Mouse (Mus musculus) embryonic facial prominence, embryonic 11.5 days (tissue): Measurements from ENCODE around the gene Nucb2. TPM values are rescaled to one million over a fixed set of nuclear protein-coding genes. Genes with fewer than 3 reads are reported as not detected.

ENCODE experiments used
- ATAC-seq: fragments of 200-750 bp; cut with Nextera tagmentation; replicated peaks from 2 replicates; pipeline ENCODE4 v1.8.0; 2017; ENCODE audit warnings: low read depth; ENCODE audit not compliant: insufficient number of reproducible peaks, low FRiP score, low TSS enrichment
- DNase-seq: peaks from one replicate; pipeline ENCODE4 v3.0.0-alpha.2; 2015; ENCODE audit warnings: low spot score
- H3K27ac ChIP-seq: fragments of 300-500 bp; sonication (generic); replicated peaks from 2 replicates; pipeline ENCODE4 v1.5.1; 2014; ENCODE audit warnings: mild to moderate bottlenecking, low read depth, low read length, control low read depth
- H3K27me3 ChIP-seq: fragments of 300-500 bp; sonication (generic); 2 replicates; pipeline ENCODE4 v1.6.1; 2014; ENCODE audit warnings: mild to moderate bottlenecking, low read length, moderate library complexity, mixed read lengths; ENCODE audit not compliant: control insufficient read depth, insufficient read depth
- H3K36me3 ChIP-seq: fragments of 300-500 bp; sonication (generic); replicated peaks from 2 replicates; pipeline ENCODE4 v1.6.1; 2014; ENCODE audit warnings: low read depth, mild to moderate bottlenecking, low read length, moderate library complexity, mixed read lengths; ENCODE audit not compliant: control insufficient read depth, insufficient read depth
- H3K4me1 ChIP-seq: fragments of 300-500 bp; sonication (generic); 2 replicates; pipeline ENCODE4 v1.6.1; 2014; ENCODE audit warnings: low read length, mixed read lengths; ENCODE audit not compliant: control insufficient read depth, insufficient read depth
- H3K4me2 ChIP-seq: fragments of 300-500 bp; sonication (generic); 2 replicates; pipeline ENCODE4 v1.6.1; 2014; ENCODE audit warnings: low read depth, mild to moderate bottlenecking, control low read depth, low read length, moderate library complexity
- H3K4me3 ChIP-seq: fragments of 300-500 bp; sonication (generic); 2 replicates; pipeline ENCODE4 v1.5.1; 2014; ENCODE audit warnings: low read depth, low read length, control low read depth
- H3K9ac ChIP-seq: fragments of 300-500 bp; sonication (generic); replicated peaks from 2 replicates; pipeline ENCODE4 v1.6.1; 2014; ENCODE audit warnings: mild to moderate bottlenecking, control low read depth, low read length
- H3K9me3 ChIP-seq: fragments of 300-500 bp; sonication (generic); replicated peaks from 2 replicates; pipeline ENCODE4 v1.6.1; 2016; ENCODE audit warnings: mild to moderate bottlenecking, low read length, inconsistent platforms, mixed read lengths; ENCODE audit not compliant: control insufficient read depth
- WGBS: fragments of 180-500 bp; shearing (Covaris S2); extraction: QIAGEN DNeasy Blood & Tissue Kit; methylation state at CpG from one replicate; pipeline ENCODE4 v1.1.7; 2014; 5-methylcytosine and 5-hydroxymethylcytosine counted together
- polyA plus RNA-seq: library from polyadenylated mRNA; unstranded; fragments of >200 nt; fragmentation: Nextera tagmentation; extraction: Ambion mirVana; gene quantifications from 2 replicates; pipeline ENCODE4 v1.2.1, GENCODE M21; 2014

Gene Nucb2
- polyA plus RNA-seq, 1 experiment from 2014 or later, result 18.4 TPM

DNA sequence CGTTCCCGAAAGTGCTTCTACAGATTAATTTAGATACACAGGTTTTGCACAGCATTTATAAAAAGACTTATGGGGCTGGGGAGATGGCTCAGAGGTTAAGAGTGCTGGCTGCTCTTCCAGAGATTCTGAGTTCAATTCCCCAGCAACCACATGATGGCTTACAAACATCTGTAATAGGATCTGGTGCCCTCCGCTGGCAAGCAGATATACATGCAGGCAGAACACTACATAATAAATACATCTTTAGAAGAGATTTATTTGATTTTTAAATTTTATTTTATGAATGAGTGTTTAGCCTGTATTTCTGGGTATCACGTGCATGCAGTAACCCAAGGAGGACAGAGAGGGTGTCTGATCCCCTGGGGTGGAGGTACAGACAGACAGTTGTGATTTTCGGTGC is 9.9 kb downstream of the Nucb2 start:
- Histone ChIP-seq H3K4me3 (no peak overlapping the region), H3K9ac (no peak overlapping the region), H3K4me2 (no peak overlapping the region), H3K27ac (no peak overlapping the region), H3K9me3 (no peaks in the 10 kb centered on the region), H3K27me3 (no peaks in the 10 kb centered on the region), H3K36me3 (no peaks in the 10 kb centered on the region), H3K4me1 (no peaks in the 10 kb centered on the region)
- 82% methylated on average over 5 of the region's 5 CpGs for WGBS
- DNase-seq (peak; percentile 29), ATAC-seq (no peak)

GRCm38 (mm10) chr7:116514546-116514945 is 10.4 kb downstream of the Nucb2 start:
- Histone ChIP-seq H3K4me3 (no peak overlapping the region), H3K36me3 (no peaks in the 10 kb centered on the region), H3K4me2 (no peak overlapping the region), H3K27me3 (no peaks in the 10 kb centered on the region), H3K27ac (no peak overlapping the region), H3K9ac (no peak overlapping the region), H3K4me1 (no peaks in the 10 kb centered on the region), H3K9me3 (no peaks in the 10 kb centered on the region)
- peak; percentile 43 for DNase-seq
- WGBS, result 79% methylated on average over 9 of the region's 9 CpGs
- ATAC-seq, result no peak

DNA sequence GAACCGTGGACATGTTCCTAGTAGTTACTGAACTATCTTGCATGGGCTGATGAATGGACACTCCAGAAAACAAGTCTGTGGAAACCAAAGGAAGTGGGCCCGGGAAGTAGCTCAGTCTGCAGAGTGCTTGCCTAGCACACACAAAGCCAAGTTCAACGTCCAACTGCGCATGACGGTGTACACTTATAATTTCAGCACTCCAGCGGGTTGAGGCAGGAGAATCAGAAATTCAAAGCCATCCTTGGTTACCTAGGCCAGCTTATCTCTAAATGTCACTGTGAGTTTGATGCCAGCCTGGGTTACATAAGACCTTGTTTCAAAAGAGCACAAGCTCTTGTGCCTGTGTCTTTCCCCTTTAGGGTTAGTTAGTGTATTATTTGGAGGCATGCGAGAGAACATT is 10.9 kb downstream of the Nucb2 start:
- Histone ChIP-seq H3K36me3 (no peaks in the 10 kb centered on the region), H3K4me1 (no peaks in the 10 kb centered on the region), H3K9me3 (no peaks in the 10 kb centered on the region), H3K4me3 (no peak overlapping the region), H3K9ac (no peak overlapping the region), H3K4me2 (no peak overlapping the region), H3K27me3 (no peaks in the 10 kb centered on the region), H3K27ac (no peak overlapping the region)
- DNase-seq (no peak), ATAC-seq (no peak)
- WGBS, result 88% methylated on average over 7 of the region's 7 CpGs

GRCm38 (mm10) chr7:116515514-116516135 is 11.5 kb downstream of the Nucb2 start:
- H3K4me3 ChIP-seq, result no peak overlapping the region
- no peak overlapping the region for H3K4me2 ChIP-seq
- H3K27me3 ChIP-seq, result no peaks in the 10 kb centered on the region
- no peak overlapping the region for H3K27ac ChIP-seq
- no peaks in the 10 kb centered on the region for H3K9me3 ChIP-seq
- DNase-seq, result no peak
- H3K36me3 ChIP-seq, result no peaks in the 10 kb centered on the region
- no peaks in the 10 kb centered on the region for H3K4me1 ChIP-seq
- 72% methylated on average over 13 of the region's 13 CpGs for WGBS
- H3K9ac ChIP-seq, result no peak overlapping the region
- ATAC-seq, result no peak

- Histone ChIP-seq H3K4me2 (no peak overlapping the region), H3K9me3 (no peaks in the 10 kb centered on the region), H3K4me3 (no peak overlapping the region), H3K27me3 (no peaks in the 10 kb centered on the region), H3K27ac (no peak overlapping the region), H3K9ac (no peak overlapping the region), H3K4me1 (no peaks in the 10 kb centered on the region), H3K36me3 (no peaks in the 10 kb centered on the region)
- no peak for ATAC-seq
- 64% methylated on average over 5 of the region's 5 CpGs for WGBS
- no peak for DNase-seq
Observed at GRCm38 (mm10) chr7:116517240-116517639, 13.1 kb downstream of the Nucb2 start.

GRCm38 (mm10) chr7:116518155-116518554 is 14.0 kb downstream of the Nucb2 start:
- H3K36me3 ChIP-seq, result no peaks in the 10 kb centered on the region
- 85% methylated on average over 5 of the region's 5 CpGs for WGBS
- no peaks in the 10 kb centered on the region for H3K27me3 ChIP-seq
- H3K4me2 ChIP-seq, result no peak overlapping the region
- ATAC-seq (no peak), DNase-seq (no peak)
- H3K4me1 ChIP-seq, result no peaks in the 10 kb centered on the region
- H3K9ac ChIP-seq, result no peak overlapping the region
- no peak overlapping the region for H3K4me3 ChIP-seq
- no peaks in the 10 kb centered on the region for H3K9me3 ChIP-seq
- H3K27ac ChIP-seq, result no peak overlapping the region

DNA sequence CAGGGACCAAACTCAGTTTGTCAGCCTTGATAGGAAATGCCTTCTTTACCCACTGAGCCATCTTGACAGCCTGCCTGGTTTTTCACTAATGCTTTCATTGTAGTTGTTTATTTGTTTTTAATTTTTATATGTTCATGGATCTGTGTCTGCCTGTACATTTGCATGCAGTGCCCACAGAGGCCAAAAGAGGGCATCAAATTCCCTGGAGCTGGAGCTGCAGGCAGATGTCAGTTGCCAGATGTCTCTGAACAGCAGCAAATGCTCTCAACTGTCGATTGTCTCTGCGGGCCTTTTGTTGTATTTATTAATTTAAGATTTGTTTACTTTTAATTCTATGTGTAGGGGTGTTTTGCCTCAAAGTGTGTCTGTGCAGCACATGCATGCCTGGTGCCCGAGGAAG is 15.6 kb downstream of the Nucb2 start:
- DNase-seq, result peak; percentile 55
- Histone ChIP-seq H3K4me3 (no peak overlapping the region), H3K36me3 (no peaks in the 10 kb centered on the region; the same call in 1 of the 2 replicates), H3K9ac (no peak overlapping the region), H3K9me3 (no peaks in the 10 kb centered on the region), H3K4me1 (no peaks in the 10 kb centered on the region), H3K27ac (no peak overlapping the region), H3K4me2 (no peak overlapping the region), H3K27me3 (no peaks in the 10 kb centered on the region)
- 57% methylated on average over 3 of the region's 3 CpGs for WGBS
- ATAC-seq, result no peak

DNA sequence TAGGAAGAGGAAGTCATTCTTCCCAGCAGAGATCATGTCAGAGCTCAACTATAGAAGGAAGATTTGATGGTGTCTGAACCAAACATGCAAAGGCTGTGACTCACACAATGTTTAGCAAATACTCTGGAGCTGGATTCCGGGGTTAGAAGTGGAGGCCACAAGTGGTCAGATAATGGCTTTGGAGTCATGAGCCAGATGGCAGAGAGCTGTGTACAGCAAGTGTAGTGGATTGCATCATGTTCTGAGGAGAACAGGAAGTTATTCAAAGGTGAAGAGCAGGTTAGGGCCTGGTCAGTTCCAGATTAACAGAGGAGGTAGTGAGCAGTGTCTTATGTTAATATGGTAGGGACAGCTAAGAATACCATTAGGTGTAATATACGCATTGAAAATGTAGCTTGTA is 20.4 kb downstream of the Nucb2 start:
- Histone ChIP-seq H3K9me3 (no peaks in the 10 kb centered on the region), H3K9ac (no peak overlapping the region), H3K36me3 (no peaks in the 10 kb centered on the region; the same call in 1 of the 2 replicates), H3K27ac (no peak overlapping the region), H3K4me2 (no peak overlapping the region), H3K4me3 (no peak overlapping the region), H3K4me1 (no peaks in the 10 kb centered on the region), H3K27me3 (no peaks in the 10 kb centered on the region)
- 95% methylated on average over 2 of the region's 2 CpGs for WGBS
- ATAC-seq, result no peak
- DNase-seq, result no peak
